Comparison of ENCODE assay signal across 8 mouse cellular contexts in genomic region chr15:10470941-10471340, GRCm38 (mm10). TPM values are rescaled to one million over a fixed set of nuclear protein-coding genes. Genes with fewer than 3 reads are reported as not detected.
DNase-seq lines count a peak whose midpoint lies in the region; ATAC-seq and TF ChIP-seq lines count a peak whose summit lies in the region.

No protein-coding gene starts in this region.

- peak overlapping the region; percentile 78 for H3K9ac ChIP-seq in lung, embryonic 14.5 days
- H3K9ac ChIP-seq in embryonic facial prominence, embryonic 13.5 days, result peak overlapping the region; percentile 87
- peak overlapping the region; percentile 82 for H3K9ac ChIP-seq in neural tube, embryonic 15.5 days (replicated peaks)

- DNase-seq in lung, embryonic 14.5 days, result peak; percentile 15
- DNase-seq in lung, adult 18-20 months, result no peak
- no peak for DNase-seq in limb, embryonic 10.5 days (ENCODE audit: low spot score)
- DNase-seq in adipocyte (ENCODE audit: low spot score), result no peak
- no peak for DNase-seq in testis, postnatal 10 days (ENCODE audit: low spot score)
- DNase-seq in urinary bladder, postnatal 25 days (ENCODE audit: low spot score), result no peak

- peaks cover 10% of the 10 kb centered on the region for H3K36me3 ChIP-seq in lung, embryonic 14.5 days (ENCODE audit: insufficient read depth)
- H3K36me3 ChIP-seq in embryonic facial prominence, embryonic 13.5 days, result peaks cover 15% of the 10 kb centered on the region
- H3K36me3 ChIP-seq in limb, embryonic 10.5 days, result peaks cover 17% of the 10 kb centered on the region
- H3K36me3 ChIP-seq in neural tube, embryonic 15.5 days, result peaks cover 9% of the 10 kb centered on the region

- H3K9me3 ChIP-seq in lung, embryonic 14.5 days (ENCODE audit: low read depth, low read length), result no peaks in the 10 kb centered on the region
- H3K9me3 ChIP-seq in embryonic facial prominence, embryonic 13.5 days, result no peaks in the 10 kb centered on the region
- H3K9me3 ChIP-seq in limb, embryonic 10.5 days (replicated peaks), result no peaks in the 10 kb centered on the region
- H3K9me3 ChIP-seq in neural tube, embryonic 15.5 days (replicated peaks), result no peaks in the 10 kb centered on the region

- peak overlapping the region; percentile 80 for H3K4me3 ChIP-seq in lung, embryonic 14.5 days (ENCODE audit: low read depth, low read length)
- H3K4me3 ChIP-seq in embryonic facial prominence, embryonic 13.5 days, result peak overlapping the region; percentile 84
- peak overlapping the region; percentile 81 for H3K4me3 ChIP-seq in limb, embryonic 10.5 days
- peak overlapping the region; percentile 88 for H3K4me3 ChIP-seq in neural tube, embryonic 15.5 days (replicated peaks)

- WGBS in lung, embryonic 14.5 days, result 16% methylated on average over 3 of the region's 3 CpGs
- WGBS in embryonic facial prominence, embryonic 13.5 days, result 17% methylated on average over 3 of the region's 3 CpGs
- WGBS in limb, embryonic 10.5 days, result 12% methylated on average over 3 of the region's 3 CpGs
- WGBS in neural tube, embryonic 15.5 days, result 22% methylated on average over 3 of the region's 3 CpGs

- H3K4me1 ChIP-seq in lung, embryonic 14.5 days (ENCODE audit: insufficient read depth), result no peaks in the 10 kb centered on the region; the same call in 1 of the 2 replicates
- peaks cover 7% of the 10 kb centered on the region; the same call in 1 of the 2 replicates for H3K4me1 ChIP-seq in embryonic facial prominence, embryonic 13.5 days
- peaks cover 4% of the 10 kb centered on the region; the same call in 1 of the 2 replicates for H3K4me1 ChIP-seq in limb, embryonic 10.5 days
- H3K4me1 ChIP-seq in neural tube, embryonic 15.5 days, result peaks cover 23% of the 10 kb centered on the region

- H3K27ac ChIP-seq in lung, embryonic 14.5 days (ENCODE audit: low read depth), result no peak overlapping the region; the same call in 1 of the 2 replicates
- no peak overlapping the region for H3K27ac ChIP-seq in embryonic facial prominence, embryonic 13.5 days
- H3K27ac ChIP-seq in limb, embryonic 10.5 days, result peak overlapping the region; percentile 92
- no peak overlapping the region for H3K27ac ChIP-seq in neural tube, embryonic 15.5 days (replicated peaks)

- peak overlapping the region; percentile 69 for H3K4me2 ChIP-seq in lung, embryonic 14.5 days
- peak overlapping the region; percentile 86 for H3K4me2 ChIP-seq in embryonic facial prominence, embryonic 13.5 days
- peak overlapping the region; percentile 81 for H3K4me2 ChIP-seq in neural tube, embryonic 15.5 days

- no peaks in the 10 kb centered on the region for H3K27me3 ChIP-seq in lung, embryonic 14.5 days (ENCODE audit: insufficient read depth, low read length)
- H3K27me3 ChIP-seq in embryonic facial prominence, embryonic 13.5 days, result no peaks in the 10 kb centered on the region
- no peaks in the 10 kb centered on the region for H3K27me3 ChIP-seq in limb, embryonic 10.5 days (ENCODE audit: low read depth, poor library complexity, severe bottlenecking)
- no peaks in the 10 kb centered on the region for H3K27me3 ChIP-seq in neural tube, embryonic 15.5 days (replicated peaks)

- 0 out of 2 replicates have a peak, but pooled peaks have one; percentile 1 for ATAC-seq in lung, embryonic 14.5 days (ENCODE audit: insufficient read depth)
- no peak for ATAC-seq in embryonic facial prominence, embryonic 13.5 days (ENCODE audit: insufficient number of reproducible peaks, insufficient read depth, low FRiP score, low TSS enrichment, low read depth)
- peak; percentile 26 for ATAC-seq in neural tube, embryonic 15.5 days (ENCODE audit: low FRiP score)

- no peak for TF ChIP-seq CTCF in lung, embryonic 14.5 days (IDR thresholded peaks at IDR 0.05; ENCODE audit: low read depth)

RNA-seq across cellular contexts. Expression of gene Dnajc21, which starts 0.6 kb away (rescaled TPM):
- polyA plus RNA-seq in lung, embryonic 14.5 days (2014; fragmentation: Nextera tagmentation; extraction: Ambion mirVana), result 15.0 and 17.9 TPM in 2 replicates
- polyA plus RNA-seq in embryonic facial prominence, embryonic 13.5 days (2015; fragmentation: Nextera tagmentation; extraction: Ambion mirVana), result 11.8 and 12.8 TPM in 2 replicates
- 13.0 and 13.2 TPM in 2 replicates for polyA plus RNA-seq in limb, embryonic 10.5 days (2016; fragmentation: Nextera tagmentation; extraction: Ambion mirVana)
- 11.0 and 12.3 TPM in 2 replicates for polyA plus RNA-seq in neural tube, embryonic 15.5 days (2015; fragmentation: Nextera tagmentation; extraction: Ambion mirVana)

RNA-seq across cellular contexts. Expression of gene Brix1, which starts 14.8 kb away (rescaled TPM):
- polyA plus RNA-seq in lung, embryonic 14.5 days (2014; fragmentation: Nextera tagmentation; extraction: Ambion mirVana), result 120 and 126 TPM in 2 replicates
- polyA plus RNA-seq in embryonic facial prominence, embryonic 13.5 days (2015; fragmentation: Nextera tagmentation; extraction: Ambion mirVana), result 104 and 123 TPM in 2 replicates
- polyA plus RNA-seq in limb, embryonic 10.5 days (2016; fragmentation: Nextera tagmentation; extraction: Ambion mirVana), result 144 and 151 TPM in 2 replicates
- 48.7 and 59.4 TPM in 2 replicates for polyA plus RNA-seq in neural tube, embryonic 15.5 days (2015; fragmentation: Nextera tagmentation; extraction: Ambion mirVana)

RNA-seq across cellular contexts. Expression of gene Rad1, which starts 14.9 kb away (rescaled TPM):
- polyA plus RNA-seq in lung, embryonic 14.5 days (2014; fragmentation: Nextera tagmentation; extraction: Ambion mirVana), result 25.1 and 25.4 TPM in 2 replicates
- polyA plus RNA-seq in embryonic facial prominence, embryonic 13.5 days (2015; fragmentation: Nextera tagmentation; extraction: Ambion mirVana), result 40.3 and 42.7 TPM in 2 replicates
- polyA plus RNA-seq in limb, embryonic 10.5 days (2016; fragmentation: Nextera tagmentation; extraction: Ambion mirVana), result 53.5 and 53.8 TPM in 2 replicates
- polyA plus RNA-seq in neural tube, embryonic 15.5 days (2015; fragmentation: Nextera tagmentation; extraction: Ambion mirVana), result 25.5 and 33.0 TPM in 2 replicates
